Mouse (Mus musculus): ENCODE measurements around the gene Nsun2.

Gene Nsun2
- long read RNA-seq, experiment 1, transcript Nsun2-202 (19 exons, 2,834 nt) = major isoform, 67 of 86 reads
- long read RNA-seq, experiment 1, partial matches to known transcripts = 10 of 86 reads
- long read RNA-seq, experiment 1, other reads (novel, unspliced or antisense) = 9 of 86 reads
- long read RNA-seq, experiment 2, transcript Nsun2-202 (19 exons, 2,834 nt) = major isoform, 83 of 121 reads
- long read RNA-seq, experiment 2, partial matches to known transcripts = 34 of 121 reads
- long read RNA-seq, experiment 2, other reads (novel, unspliced or antisense) = 4 of 121 reads

GRCm38 (mm10) chr13:69533405-69534333 is at the start of gene Nsun2:
Gene Nsun2 (plus strand): TSS chr13:69533746.
- intact Hi-C loops (cut with DNase I) = no loop called here

- intact Hi-C loops (cut with DNase I) = loop anchor here (10.0 kb wide), 1 partner anchor 339 kb away; no protein-coding TSS in a partner anchor
Measured at GRCm38 (mm10) chr13:69485326-69485725, 48.2 kb upstream of the Nsun2 start.

- intact Hi-C loops (cut with DNase I) = loop anchor here (10.0 kb wide), 1 partner anchor 339 kb away; no protein-coding TSS in a partner anchor
Measured at GRCm38 (mm10) chr13:69485833-69486232, 47.7 kb upstream of the Nsun2 start.

GRCm38 (mm10) chr13:69487108-69487507 is 46.4 kb upstream of the Nsun2 start:
- intact Hi-C loops (cut with DNase I) = loop anchor here (10.0 kb wide), 1 partner anchor 338 kb away; no protein-coding TSS in a partner anchor

- intact Hi-C loops (cut with DNase I) = loop anchor here (10.0 kb wide), 1 partner anchor 337 kb away; no protein-coding TSS in a partner anchor
Measured at GRCm38 (mm10) chr13:69487611-69488275, 45.8 kb upstream of the Nsun2 start.

- intact Hi-C loops (cut with DNase I) = loop anchor here (10.0 kb wide), 1 partner anchor 336 kb away; no protein-coding TSS in a partner anchor
Measured at GRCm38 (mm10) chr13:69488565-69489255, 44.8 kb upstream of the Nsun2 start.

GRCm38 (mm10) chr13:69489777-69490176 is 43.8 kb upstream of the Nsun2 start:
- intact Hi-C loops (cut with DNase I) = loop anchor here (5.0 to 10.0 kb wide), 2 partner anchors 58 to 335 kb away; no protein-coding TSS in a partner anchor

GRCm38 (mm10) chr13:69492876-69493463 is 40.6 kb upstream of the Nsun2 start:
- intact Hi-C loops (cut with DNase I) = loop anchor here (5.0 kb wide), 1 partner anchor 54 kb away; no protein-coding TSS in a partner anchor

- intact Hi-C loops (cut with DNase I) = no loop called here
Measured at GRCm38 (mm10) chr13:69498276-69498675, 35.3 kb upstream of the Nsun2 start.

GRCm38 (mm10) chr13:69502157-69502750 is 31.3 kb upstream of the Nsun2 start:
- intact Hi-C loops (cut with DNase I) = no loop called here

- intact Hi-C loops (cut with DNase I) = no loop called here
Measured at GRCm38 (mm10) chr13:69502863-69503262, 30.7 kb upstream of the Nsun2 start.

- intact Hi-C loops (cut with DNase I) = loop anchor here (5.0 kb wide), 1 partner anchor 41 kb away; no protein-coding TSS in a partner anchor
Measured at GRCm38 (mm10) chr13:69506341-69507086, 27.0 kb upstream of the Nsun2 start.

- intact Hi-C loops (cut with DNase I) = loop anchor here (5.0 kb wide), 1 partner anchor 40 kb away; no protein-coding TSS in a partner anchor
Measured at GRCm38 (mm10) chr13:69507666-69508065, 25.9 kb upstream of the Nsun2 start.

GRCm38 (mm10) chr13:69509391-69510244 is 23.9 kb upstream of the Nsun2 start:
- intact Hi-C loops (cut with DNase I) = loop anchor here (5.0 kb wide), 1 partner anchor 38 kb away; no protein-coding TSS in a partner anchor

GRCm38 (mm10) chr13:69515091-69515490 is 18.5 kb upstream of the Nsun2 start:
- intact Hi-C loops (cut with DNase I) = no loop called here

GRCm38 (mm10) chr13:69517445-69517844 is 16.1 kb upstream of the Nsun2 start:
- intact Hi-C loops (cut with DNase I) = no loop called here

- intact Hi-C loops (cut with DNase I) = no loop called here
Measured at GRCm38 (mm10) chr13:69519137-69519536, 14.4 kb upstream of the Nsun2 start.

Data from adrenal gland (tissue).